Mouse (Mus musculus) spleen, adult 18-20 months (tissue): ENCODE measurements around the gene Zfp423.

Experiments used
- DNase-seq, 2 experiments: peaks; one replicate each; pipeline ENCODE4 v3.0.0; 2022; ENCODE audit warnings: mixed read lengths in 2 of 2

Gene Zfp423

GRCm38 (mm10) chr8:87742016-87742415 is 217.4 kb downstream of the Zfp423 start:
- DNase-seq: no peak

- DNase-seq: no peak
These were observed 218.4 kb downstream of the Zfp423 start for GRCm38 (mm10) chr8:87740946-87741530.

- no peak for DNase-seq
These were observed 221.5 kb downstream of the Zfp423 start for GRCm38 (mm10) chr8:87737900-87738299.

- no peak for DNase-seq
These were observed 224.5 kb downstream of the Zfp423 start for GRCm38 (mm10) chr8:87734902-87735301.

GRCm38 (mm10) chr8:87734496-87734895 is 224.9 kb downstream of the Zfp423 start:
- no peak for DNase-seq

- DNase-seq: no peak
These were observed 228.3 kb downstream of the Zfp423 start for GRCm38 (mm10) chr8:87731062-87731461.

GRCm38 (mm10) chr8:87723015-87723414 is 236.4 kb downstream of the Zfp423 start:
- no peak for DNase-seq

GRCm38 (mm10) chr8:87719137-87719815 is 240.1 kb downstream of the Zfp423 start:
- no peak for DNase-seq

- DNase-seq: no peak
These were observed 241.9 kb downstream of the Zfp423 start for GRCm38 (mm10) chr8:87717445-87717844.

GRCm38 (mm10) chr8:87716726-87717248 is 242.6 kb downstream of the Zfp423 start:
- DNase-seq: no peak

GRCm38 (mm10) chr8:87715731-87716682 is 243.4 kb downstream of the Zfp423 start:
- peak; percentile 26 to 74 for DNase-seq

GRCm38 (mm10) chr8:87713946-87714345 is 245.4 kb downstream of the Zfp423 start:
- no peak for DNase-seq

- DNase-seq: no peak
These were observed 247.4 kb downstream of the Zfp423 start for GRCm38 (mm10) chr8:87711955-87712354.

GRCm38 (mm10) chr8:87708127-87708637 is 251.2 kb downstream of the Zfp423 start:
- peak; percentile 49 to 59 for DNase-seq

- DNase-seq: peak in 1 of 2 experiments; percentile 13
These were observed 252.2 kb downstream of the Zfp423 start for GRCm38 (mm10) chr8:87707176-87707575.

- DNase-seq: no peak
These were observed 254.6 kb downstream of the Zfp423 start for GRCm38 (mm10) chr8:87704756-87705155.

GRCm38 (mm10) chr8:87702790-87703311 is 256.5 kb downstream of the Zfp423 start:
- no peak for DNase-seq

- DNase-seq: peak in 1 of 2 experiments; percentile 20
These were observed 257.3 kb downstream of the Zfp423 start for GRCm38 (mm10) chr8:87702051-87702521.

GRCm38 (mm10) chr8:87701583-87701982 is 257.8 kb downstream of the Zfp423 start:
- DNase-seq: no peak

GRCm38 (mm10) chr8:87700321-87700720 is 259.1 kb downstream of the Zfp423 start:
- DNase-seq: peak in 1 of 2 experiments; percentile 15

GRCm38 (mm10) chr8:87697127-87697526 is 262.3 kb downstream of the Zfp423 start:
- no peak for DNase-seq

- DNase-seq: no peak
These were observed 265.7 kb downstream of the Zfp423 start for GRCm38 (mm10) chr8:87693741-87694140.
